Comparison of ENCODE assay signal across 8 mouse cellular contexts in genomic region chr15:13173071-13173778, GRCm38 (mm10). TPM values are rescaled to one million over a fixed set of nuclear protein-coding genes. Genes with fewer than 3 reads are reported as not detected.
DNase-seq lines count a peak whose midpoint lies in the region; ATAC-seq and TF ChIP-seq lines count a peak whose summit lies in the region.

Cdh6 (minus strand) TSS chr15:13173675.

- no peaks in the 10 kb centered on the region for H3K79me2 ChIP-seq in liver, adult 2 months (ENCODE audit: control insufficient read depth, insufficient read depth, low read length)

- H3K9me3 ChIP-seq in heart, embryonic 15.5 days (replicated peaks) = no peaks in the 10 kb centered on the region
- no peaks in the 10 kb centered on the region for H3K9me3 ChIP-seq in neural tube, embryonic 14.5 days (ENCODE audit: control insufficient read depth, low read length)

- 3% methylated on average over 42 of the region's 42 CpGs for WGBS in spleen, adult 2 months
- WGBS in heart, embryonic 15.5 days = 1% methylated on average over 42 of the region's 42 CpGs
- 2% methylated on average over 42 of the region's 42 CpGs for WGBS in liver, adult 2 months
- WGBS in neural tube, embryonic 14.5 days = 1% methylated on average over 42 of the region's 42 CpGs

- H3K9ac ChIP-seq in heart, embryonic 15.5 days = peak within 1 kb of the TSS; percentile 54
- no peak within 1 kb of the TSS for H3K9ac ChIP-seq in liver, adult 2 months (ENCODE audit: low read depth, low read length)
- H3K9ac ChIP-seq in neural tube, embryonic 14.5 days (replicated peaks; ENCODE audit: low read depth, low read length) = peak within 1 kb of the TSS; percentile 71

- no peaks in the 10 kb centered on the region for H3K36me3 ChIP-seq in spleen, adult 2 months (ENCODE audit: control insufficient read depth, insufficient read depth, low read length)
- no peaks in the 10 kb centered on the region for H3K36me3 ChIP-seq in heart, embryonic 15.5 days
- H3K36me3 ChIP-seq in liver, adult 2 months (ENCODE audit: control insufficient read depth, insufficient read depth, low read length) = no peaks in the 10 kb centered on the region
- H3K36me3 ChIP-seq in neural tube, embryonic 14.5 days (ENCODE audit: control insufficient read depth, insufficient read depth, low read length) = no peaks in the 10 kb centered on the region

- H3K4me3 ChIP-seq in spleen, adult 2 months (ENCODE audit: extremely low read depth, insufficient read depth, insufficient read length) = peak within 1 kb of the TSS; percentile 9; the same call in 1 of the 2 replicates
- H3K4me3 ChIP-seq in heart, embryonic 15.5 days = peak within 1 kb of the TSS; percentile 63
- H3K4me3 ChIP-seq in liver, adult 2 months (ENCODE audit: insufficient read depth, low read depth, low read length) = peak within 1 kb of the TSS; percentile 0; the same call in 1 of the 2 replicates
- H3K4me3 ChIP-seq in neural tube, embryonic 14.5 days (ENCODE audit: low read depth, low read length) = peak within 1 kb of the TSS; percentile 69

- H3K27me3 ChIP-seq in spleen, adult 2 months (ENCODE audit: control insufficient read depth, insufficient read depth, low read length) = peaks cover 2% of the 10 kb centered on the region; the same call in 1 of the 2 replicates
- 0 out of 2 replicates have a peak, but pooled peaks cover 6% of the 10 kb centered on the region for H3K27me3 ChIP-seq in heart, embryonic 15.5 days
- peaks cover 12% of the 10 kb centered on the region for H3K27me3 ChIP-seq in liver, adult 2 months (ENCODE audit: control insufficient read depth, insufficient read depth, low read length)
- no peaks in the 10 kb centered on the region for H3K27me3 ChIP-seq in neural tube, embryonic 14.5 days (ENCODE audit: control insufficient read depth, insufficient read depth, low read length)

- H3K4me1 ChIP-seq in spleen, adult 2 months (ENCODE audit: control insufficient read depth, insufficient read depth, insufficient read length) = no peaks in the 10 kb centered on the region
- peaks cover 9% of the 10 kb centered on the region for H3K4me1 ChIP-seq in heart, embryonic 15.5 days (replicated peaks)
- peaks cover 5% of the 10 kb centered on the region for H3K4me1 ChIP-seq in liver, adult 2 months (ENCODE audit: control insufficient read depth, insufficient read depth, low read length)
- peaks cover 13% of the 10 kb centered on the region for H3K4me1 ChIP-seq in neural tube, embryonic 14.5 days (ENCODE audit: control insufficient read depth, insufficient read depth, low read length)

- H3K27ac ChIP-seq in spleen, adult 2 months (ENCODE audit: insufficient read depth, low read length) = no peak within 1 kb of the TSS
- peak within 1 kb of the TSS; percentile 27 for H3K27ac ChIP-seq in heart, embryonic 15.5 days
- H3K27ac ChIP-seq in liver, adult 2 months (replicated peaks; ENCODE audit: insufficient read depth, low read depth, low read length) = no peak within 1 kb of the TSS
- H3K27ac ChIP-seq in neural tube, embryonic 14.5 days (ENCODE audit: low read depth, low read length) = peak within 1 kb of the TSS; percentile 85

- no peak for DNase-seq in spleen, adult 2 months (ENCODE audit: low read depth in 1 of 2, low spot score in 2 of 2)
- no peak for DNase-seq in spleen, adult 12 weeks (ENCODE audit: low spot score)
- DNase-seq in embryo, embryonic 10 days (ENCODE audit: low spot score) = peak; percentile 89
- DNase-seq in kidney, postnatal 14 days = peak; percentile 76
- DNase-seq in liver, adult 2 months (ENCODE audit: extremely low read depth, low read depth, low spot score) = no peak
- no peak for DNase-seq in thymus, postnatal 10 days (ENCODE audit: low spot score in 2 of 2)

- peak; percentile 80 for ATAC-seq in heart, embryonic 15.5 days (replicated peaks; ENCODE audit: insufficient number of reproducible peaks, insufficient read depth, low FRiP score, low read depth)
- peak; percentile 93 for ATAC-seq in neural tube, embryonic 14.5 days (ENCODE audit: low read depth)

- peak within 1 kb of the TSS; percentile 96 for H3K4me2 ChIP-seq in heart, embryonic 15.5 days
- peak within 1 kb of the TSS; percentile 87 for H3K4me2 ChIP-seq in neural tube, embryonic 14.5 days (ENCODE audit: low read depth, low read length)

- TF ChIP-seq CTCF in spleen, adult 2 months (IDR thresholded peaks at IDR 0.05; ENCODE audit: extremely low read depth, insufficient read depth, insufficient read length, insufficient replicate concordance) = no peak
- no peak for TF ChIP-seq CTCF in liver, adult 2 months (IDR thresholded peaks at IDR 0.05; ENCODE audit: low read depth, low read length)

- no peak for TF ChIP-seq POLR2A in spleen, adult 2 months (IDR thresholded peaks at IDR 0.05; ENCODE audit: low read depth, low read length)
- no peak for TF ChIP-seq POLR2A in liver, adult 2 months (IDR thresholded peaks at IDR 0.05; ENCODE audit: extremely low read depth, insufficient read depth, low read length)

RNA-seq across cellular contexts. Expression of gene Cdh6, which starts in this region (rescaled TPM):
- 0.02 and 0.08 TPM in 2 replicates for polyA plus RNA-seq in spleen, adult 2 months (2012; rRNA removed)
- polyA plus RNA-seq in heart, embryonic 15.5 days (2015; fragmentation: Nextera tagmentation; extraction: Ambion mirVana) = 1.6 TPM in 2 replicates
- total RNA-seq in liver, adult 2 months (2014; rRNA removed) = 0.09 and 0.13 TPM in 2 replicates
- polyA plus RNA-seq in liver, adult 2 months (2012; rRNA removed) = 0.01 and 0.02 TPM in 2 replicates
- 18.1 and 22.3 TPM in 2 replicates for polyA plus RNA-seq in neural tube, embryonic 14.5 days (2014; fragmentation: Nextera tagmentation; extraction: Ambion mirVana)

Comparison
In these comparisons a context has a peak if more than half of its experiments do, and no peak if none do; other contexts are left out.
1. DNase-seq: peak in embryo, embryonic 10 days (single experiment) and kidney, postnatal 14 days (single experiment); none in spleen, adult 2 months (0 of 2), spleen, adult 12 weeks (single experiment), liver, adult 2 months (single experiment) and thymus, postnatal 10 days (0 of 2).
2. H3K27ac ChIP-seq: peak in heart, embryonic 15.5 days (single experiment) and neural tube, embryonic 14.5 days (single experiment); none in spleen, adult 2 months (single experiment) and liver, adult 2 months (single experiment).
3. H3K4me3 ChIP-seq: peak in every context shown above with its lines; median percentile 69 in neural tube, embryonic 14.5 days; 63 in heart, embryonic 15.5 days; 9 in spleen, adult 2 months; 0 in liver, adult 2 months.